Comparison of ENCODE assay signal across 9 mouse cellular contexts in genomic region chr12:112576749-112577148, GRCm38 (mm10). TPM values are rescaled to one million over a fixed set of nuclear protein-coding genes. Genes with fewer than 3 reads are reported as not detected.
DNase-seq lines count a peak whose midpoint lies in the region; ATAC-seq and TF ChIP-seq lines count a peak whose summit lies in the region.
"Had no signal": no experiment of that assay in that cellular context is flagged by ENCODE, and none has a peak within 500 bp of the region (broad histone marks: within the 10 kb centered on the region; RNA-seq: fewer than 3 reads in every experiment).

No protein-coding gene starts in this region.

- no peak for DNase-seq in hindbrain, postnatal 0 days (ENCODE audit: low spot score)
- DNase-seq in testis, postnatal 14 days (ENCODE audit: low spot score), result peak; percentile 42
- DNase-seq in testis, postnatal 10 days (ENCODE audit: low spot score), result no peak
- DNase-seq in limb, embryonic 10.5 days (ENCODE audit: low spot score), result no peak
- DNase-seq in spleen, postnatal 36 days (ENCODE audit: low spot score in 2 of 2), result no peak
- DNase-seq in urinary bladder, postnatal 10 days (ENCODE audit: low spot score), result no peak
- DNase-seq in c-Kit-positive CD71-positive TER-119-positive erythroid progenitor cells, embryonic 14.5 days (ENCODE audit: low spot score), result no peak

- H3K4me1 ChIP-seq in hindbrain, postnatal 0 days (ENCODE audit: insufficient read depth, low read length), result no peaks in the 10 kb centered on the region
- H3K4me1 ChIP-seq in hindbrain, embryonic 13.5 days (replicated peaks), result peaks cover 8% of the 10 kb centered on the region
- H3K4me1 ChIP-seq in limb, embryonic 10.5 days, result peaks cover 20% of the 10 kb centered on the region

- H3K9ac ChIP-seq in hindbrain, postnatal 0 days (replicated peaks; ENCODE audit: low read length), result no peak overlapping the region
- no peak overlapping the region for H3K9ac ChIP-seq in hindbrain, embryonic 13.5 days

- H3K4me3 ChIP-seq in hindbrain, postnatal 0 days (ENCODE audit: low read length), result no peak overlapping the region
- no peak overlapping the region for H3K4me3 ChIP-seq in hindbrain, embryonic 13.5 days
- no peak overlapping the region for H3K4me3 ChIP-seq in limb, embryonic 10.5 days

- no peak overlapping the region for H3K27ac ChIP-seq in hindbrain, postnatal 0 days
- H3K27ac ChIP-seq in hindbrain, embryonic 13.5 days, result no peak overlapping the region
- peak overlapping the region; percentile 57 for H3K27ac ChIP-seq in limb, embryonic 10.5 days

- no peaks in the 10 kb centered on the region for H3K36me3 ChIP-seq in hindbrain, postnatal 0 days (ENCODE audit: insufficient read depth, low read length)
- H3K36me3 ChIP-seq in hindbrain, embryonic 13.5 days, result no peaks in the 10 kb centered on the region
- no peaks in the 10 kb centered on the region for H3K36me3 ChIP-seq in limb, embryonic 10.5 days

- no peaks in the 10 kb centered on the region for H3K9me3 ChIP-seq in hindbrain, postnatal 0 days (ENCODE audit: low read length)
- H3K9me3 ChIP-seq in hindbrain, embryonic 13.5 days, result no peaks in the 10 kb centered on the region
- H3K9me3 ChIP-seq in limb, embryonic 10.5 days (replicated peaks), result no peaks in the 10 kb centered on the region

- no peak for TF ChIP-seq CTCF in hindbrain, postnatal 0 days (IDR thresholded peaks at IDR 0.05; ENCODE audit: low read depth)

- H3K27me3 ChIP-seq in hindbrain, postnatal 0 days (ENCODE audit: insufficient read depth, low read length), result no peaks in the 10 kb centered on the region
- H3K27me3 ChIP-seq in hindbrain, embryonic 13.5 days, result no peaks in the 10 kb centered on the region
- no peaks in the 10 kb centered on the region; the same call in 1 of the 2 replicates for H3K27me3 ChIP-seq in limb, embryonic 10.5 days (ENCODE audit: low read depth, poor library complexity, severe bottlenecking)

- ATAC-seq in hindbrain, postnatal 0 days, result 0 out of 2 replicates have a peak, but pooled peaks have one; percentile 10
- ATAC-seq in hindbrain, embryonic 13.5 days (ENCODE audit: low FRiP score), result no peak
- ATAC-seq: activated CD4-positive, CD25-positive, alpha-beta regulatory T cell, adult 4 months had no signal

- H3K4me2 ChIP-seq in hindbrain, postnatal 0 days (ENCODE audit: low read depth, low read length), result no peak overlapping the region
- H3K4me2 ChIP-seq in hindbrain, embryonic 13.5 days, result no peak overlapping the region

- WGBS in hindbrain, postnatal 0 days, result 12% methylated on average over 3 of the region's 3 CpGs
- WGBS in hindbrain, embryonic 13.5 days, result 13% methylated on average over 3 of the region's 3 CpGs
- WGBS in limb, embryonic 10.5 days, result 2% methylated on average over 3 of the region's 3 CpGs

RNA-seq across cellular contexts. Expression of gene Inf2, which starts 11.8 kb away (rescaled TPM):
- total RNA-seq in hindbrain, postnatal 0 days (2014; rRNA removed), result 5.9 and 6.3 TPM in 2 replicates
- polyA plus RNA-seq in hindbrain, postnatal 0 days (2015; fragmentation: Nextera tagmentation; extraction: Ambion mirVana), result 0.96 and 1.4 TPM in 2 replicates
- 1.1 and 1.6 TPM in 2 replicates for polyA plus RNA-seq in hindbrain, embryonic 13.5 days (2015; fragmentation: Nextera tagmentation; extraction: Ambion mirVana)
- 1.3 and 1.6 TPM in 2 replicates for polyA plus RNA-seq in limb, embryonic 10.5 days (2016; fragmentation: Nextera tagmentation; extraction: Ambion mirVana)

RNA-seq across cellular contexts. Expression of gene Adssl1, which starts 43.1 kb away (rescaled TPM):
- total RNA-seq in hindbrain, postnatal 0 days (2014; rRNA removed), result 2.6 and 7.5 TPM in 2 replicates
- polyA plus RNA-seq in hindbrain, postnatal 0 days (2015; fragmentation: Nextera tagmentation; extraction: Ambion mirVana), result 8.4 and 9.2 TPM in 2 replicates
- 3.1 and 3.2 TPM in 2 replicates for polyA plus RNA-seq in hindbrain, embryonic 13.5 days (2015; fragmentation: Nextera tagmentation; extraction: Ambion mirVana)
- polyA plus RNA-seq in limb, embryonic 10.5 days (2016; fragmentation: Nextera tagmentation; extraction: Ambion mirVana), result 1.9 and 3.0 TPM in 2 replicates
